Mouse (Mus musculus) forebrain, embryonic 16.5 days (tissue): ENCODE measurements around the gene Abhd15. TPM values are rescaled to one million over a fixed set of nuclear protein-coding genes. Genes with fewer than 3 reads are reported as not detected.

Experiments
- ATAC-seq: fragments of 200-750 bp; cut with Nextera tagmentation; 2 replicates; pipeline ENCODE4 v1.8.0; 2017; ENCODE audit warnings: mild to moderate bottlenecking, moderate library complexity
- H3K27ac ChIP-seq: fragments of 300-500 bp; sonication (generic); 2 replicates; pipeline ENCODE4 v1.5.1; 2014; ENCODE audit warnings: low read length, control low read depth
- H3K27me3 ChIP-seq: fragments of 300-500 bp; sonication (generic); replicated peaks from 2 replicates; pipeline ENCODE4 v1.6.1; 2014; ENCODE audit warnings: low read length; ENCODE audit not compliant: control insufficient read depth, insufficient read depth
- H3K36me3 ChIP-seq: fragments of 300-500 bp; sonication (generic); 2 replicates; pipeline ENCODE4 v1.6.1; 2014; ENCODE audit not compliant: control insufficient read depth, insufficient read depth
- H3K4me1 ChIP-seq: fragments of 300-500 bp; sonication (generic); replicated peaks from 2 replicates; pipeline ENCODE4 v1.6.1; 2014; ENCODE audit warnings: low read length; ENCODE audit not compliant: control insufficient read depth, insufficient read depth
- H3K4me2 ChIP-seq: fragments of 300-500 bp; sonication (generic); 2 replicates; pipeline ENCODE4 v1.6.1; 2014; ENCODE audit warnings: mild to moderate bottlenecking, low read length, control low read depth
- H3K4me3 ChIP-seq: fragments of 300-500 bp; sonication (generic); replicated peaks from 2 replicates; pipeline ENCODE4 v1.5.1; 2014; ENCODE audit warnings: mild to moderate bottlenecking, low read length, control low read depth
- H3K9ac ChIP-seq: fragments of 300-500 bp; sonication (generic); replicated peaks from 2 replicates; pipeline ENCODE4 v1.6.1; 2014; ENCODE audit warnings: low read depth, low read length, control low read depth
- H3K9me3 ChIP-seq: fragments of 300-500 bp; sonication (generic); 2 replicates; pipeline ENCODE4 v1.6.1; 2016; ENCODE audit warnings: low read length; ENCODE audit not compliant: control insufficient read depth
- WGBS: fragments of 180-500 bp; shearing (Covaris S2); extraction: QIAGEN DNeasy Blood & Tissue Kit; methylation state at CpG from one replicate; pipeline ENCODE4 v1.1.7; 2014; 5-methylcytosine and 5-hydroxymethylcytosine counted together
- polyA plus RNA-seq: library from polyadenylated mRNA; unstranded; fragments of >200 nt; fragmentation: Nextera tagmentation; extraction: Ambion mirVana; gene quantifications from 2 replicates; pipeline ENCODE4 v1.2.1, GENCODE M21; 2015

Abhd15 gene
- polyA plus RNA-seq, 1 experiment from 2014 or later: 1.8 TPM

GRCm38 (mm10) chr11:77498261-77499139 lies 16.4 kb upstream of the Abhd15 start:
- Histone ChIP-seq H3K27me3 (no peaks in the 10 kb centered on the region), H3K4me3 (no peak overlapping the region), H3K36me3 (peaks cover 9% of the 10 kb centered on the region), H3K4me2 (no peak overlapping the region), H3K9me3 (no peaks in the 10 kb centered on the region), H3K27ac (no peak overlapping the region), H3K4me1 (peaks cover 29% of the 10 kb centered on the region), H3K9ac (no peak overlapping the region)
- no peak for ATAC-seq
- 72% methylated on average over 12 of the region's 12 CpGs for WGBS

GRCm38 (mm10) chr11:77499354-77499753 lies 15.6 kb upstream of the Abhd15 start:
- no peak for ATAC-seq
- no peaks in the 10 kb centered on the region for H3K9me3 ChIP-seq
- H3K4me2 ChIP-seq: no peak overlapping the region
- H3K36me3 ChIP-seq: peaks cover 10% of the 10 kb centered on the region
- H3K27me3 ChIP-seq: no peaks in the 10 kb centered on the region
- H3K4me1 ChIP-seq: peaks cover 25% of the 10 kb centered on the region
- H3K9ac ChIP-seq: no peak overlapping the region
- 83% methylated on average over 7 of the region's 7 CpGs for WGBS
- H3K4me3 ChIP-seq: no peak overlapping the region
- no peak overlapping the region for H3K27ac ChIP-seq

- ATAC-seq: no peak
- peaks cover 13% of the 10 kb centered on the region for H3K4me1 ChIP-seq
- no peak overlapping the region for H3K27ac ChIP-seq
- no peaks in the 10 kb centered on the region for H3K9me3 ChIP-seq
- H3K9ac ChIP-seq: no peak overlapping the region
- no peak overlapping the region for H3K4me3 ChIP-seq
- H3K36me3 ChIP-seq: peaks cover 14% of the 10 kb centered on the region
- no peak overlapping the region for H3K4me2 ChIP-seq
- WGBS: 77% methylated on average over 17 of the region's 17 CpGs
- no peaks in the 10 kb centered on the region for H3K27me3 ChIP-seq
These were observed 14.3 kb upstream of the Abhd15 start for GRCm38 (mm10) chr11:77500361-77501325.

- H3K9me3 ChIP-seq: no peaks in the 10 kb centered on the region
- ATAC-seq: peak; percentile 52; the same call in 1 of the 2 replicates
- H3K4me2 ChIP-seq: no peak overlapping the region
- WGBS: 21% methylated on average over 5 of the region's 5 CpGs
- peaks cover 18% of the 10 kb centered on the region for H3K36me3 ChIP-seq
- H3K4me1 ChIP-seq: peaks cover 11% of the 10 kb centered on the region
- no peak overlapping the region for H3K4me3 ChIP-seq
- H3K27me3 ChIP-seq: no peaks in the 10 kb centered on the region
- H3K27ac ChIP-seq: no peak overlapping the region
- no peak overlapping the region for H3K9ac ChIP-seq
These were observed 13.5 kb upstream of the Abhd15 start for GRCm38 (mm10) chr11:77501392-77501791.

- H3K9ac ChIP-seq: no peak overlapping the region
- no peak overlapping the region for H3K4me2 ChIP-seq
- H3K4me3 ChIP-seq: no peak overlapping the region
- no peak for ATAC-seq
- no peaks in the 10 kb centered on the region for H3K27me3 ChIP-seq
- H3K9me3 ChIP-seq: no peaks in the 10 kb centered on the region
- WGBS: 90% methylated on average over 4 of the region's 4 CpGs
- H3K36me3 ChIP-seq: peaks cover 21% of the 10 kb centered on the region
- H3K4me1 ChIP-seq: peaks cover 9% of the 10 kb centered on the region
- no peak overlapping the region for H3K27ac ChIP-seq
These were observed 12.9 kb upstream of the Abhd15 start for GRCm38 (mm10) chr11:77501971-77502370.

- Histone ChIP-seq H3K4me3 (no peak overlapping the region), H3K27ac (no peak overlapping the region), H3K9me3 (no peaks in the 10 kb centered on the region), H3K36me3 (peaks cover 26% of the 10 kb centered on the region), H3K27me3 (no peaks in the 10 kb centered on the region), H3K4me1 (peaks cover 9% of the 10 kb centered on the region), H3K9ac (no peak overlapping the region), H3K4me2 (no peak overlapping the region)
- 91% methylated on average over 6 of the region's 6 CpGs for WGBS
- no peak for ATAC-seq
These were observed 12.4 kb upstream of the Abhd15 start for GRCm38 (mm10) chr11:77502481-77502880.

- no peak overlapping the region for H3K4me2 ChIP-seq
- H3K4me1 ChIP-seq: peaks cover 14% of the 10 kb centered on the region
- H3K36me3 ChIP-seq: peaks cover 27% of the 10 kb centered on the region
- H3K9ac ChIP-seq: no peak overlapping the region
- WGBS: 66% methylated on average over 3 of the region's 3 CpGs
- no peaks in the 10 kb centered on the region for H3K27me3 ChIP-seq
- no peak for ATAC-seq
- no peak overlapping the region for H3K27ac ChIP-seq
- H3K9me3 ChIP-seq: no peaks in the 10 kb centered on the region
- no peak overlapping the region for H3K4me3 ChIP-seq
These were observed 11.4 kb upstream of the Abhd15 start for GRCm38 (mm10) chr11:77503511-77503910.

- WGBS: 95% methylated on average over 19 of the region's 19 CpGs
- no peak for ATAC-seq
- Histone ChIP-seq H3K36me3 (peaks cover 27% of the 10 kb centered on the region), H3K9me3 (no peaks in the 10 kb centered on the region), H3K4me2 (no peak overlapping the region), H3K4me3 (no peak overlapping the region), H3K4me1 (peaks cover 14% of the 10 kb centered on the region), H3K9ac (no peak overlapping the region), H3K27ac (no peak overlapping the region), H3K27me3 (no peaks in the 10 kb centered on the region)
These were observed 10.5 kb upstream of the Abhd15 start for GRCm38 (mm10) chr11:77504377-77504776.
